Mouse (Mus musculus): ENCODE results near the gene Sdr39u1.

Sdr39u1 gene

GRCm38 (mm10) chr14:55884166-55884565, 15.9 kb downstream of the Sdr39u1 start, which contains the start of gene Cbln3:
TSS of gene Cbln3 (minus strand) at chr14:55884392.
- no peak for DNase-seq

GRCm38 (mm10) chr14:55883663-55884062, 16.4 kb downstream of the Sdr39u1 start:
- DNase-seq = no peak

GRCm38 (mm10) chr14:55883149-55883661, 16.9 kb downstream of the Sdr39u1 start:
- DNase-seq = no peak

- no peak for DNase-seq
These were observed 17.9 kb downstream of the Sdr39u1 start for GRCm38 (mm10) chr14:55882171-55882641.

- no peak for DNase-seq
These were observed 19.1 kb downstream of the Sdr39u1 start for GRCm38 (mm10) chr14:55880982-55881381.

GRCm38 (mm10) chr14:55879623-55880022, 20.5 kb downstream of the Sdr39u1 start:
- DNase-seq = peak; percentile 75

- peak; percentile 27 for DNase-seq
These were observed 21.7 kb downstream of the Sdr39u1 start for GRCm38 (mm10) chr14:55878316-55878940.

- peak; percentile 54 for DNase-seq
These were observed 22.4 kb downstream of the Sdr39u1 start for GRCm38 (mm10) chr14:55877469-55878315.

- DNase-seq = peak; percentile 86
These were observed 26.1 kb downstream of the Sdr39u1 start for GRCm38 (mm10) chr14:55873714-55874683.

- DNase-seq = no peak
These were observed 26.8 kb downstream of the Sdr39u1 start for GRCm38 (mm10) chr14:55873242-55873713.

GRCm38 (mm10) chr14:55872551-55872950, 27.5 kb downstream of the Sdr39u1 start:
- DNase-seq = no peak

GRCm38 (mm10) chr14:55872039-55872438, 28.1 kb downstream of the Sdr39u1 start:
- no peak for DNase-seq

GRCm38 (mm10) chr14:55869538-55869937, 30.6 kb downstream of the Sdr39u1 start:
- DNase-seq = no peak

GRCm38 (mm10) chr14:55868230-55869026, 31.7 kb downstream of the Sdr39u1 start:
- no peak for DNase-seq

GRCm38 (mm10) chr14:55866962-55867361, 33.1 kb downstream of the Sdr39u1 start:
- peak; percentile 71 for DNase-seq

- DNase-seq = peak; percentile 86
These were observed 36.3 kb downstream of the Sdr39u1 start for GRCm38 (mm10) chr14:55863773-55864172.

GRCm38 (mm10) chr14:55862970-55863369, 37.1 kb downstream of the Sdr39u1 start:
- no peak for DNase-seq

- no peak for DNase-seq
These were observed 37.9 kb downstream of the Sdr39u1 start for GRCm38 (mm10) chr14:55862186-55862585.

- no peak for DNase-seq
These were observed 42.5 kb downstream of the Sdr39u1 start for GRCm38 (mm10) chr14:55857588-55857987.

GRCm38 (mm10) chr14:55855101-55855561, 45.0 kb downstream of the Sdr39u1 start:
- peak; percentile 83 for DNase-seq

GRCm38 (mm10) chr14:55854406-55855100, 45.5 kb downstream of the Sdr39u1 start:
- peak; percentile 39 for DNase-seq
